Mouse (Mus musculus) intestine, embryonic 16.5 days (tissue): Measurements from ENCODE around the gene Btg2. TPM values are rescaled to one million over a fixed set of nuclear protein-coding genes. Genes with fewer than 3 reads are reported as not detected.

Source experiments
- ATAC-seq: fragments of 200-750 bp; cut with Nextera tagmentation; 2 replicates; pipeline ENCODE4 v1.8.0; 2017; ENCODE audit warnings: moderate TSS enrichment, moderate library complexity
- H3K27ac ChIP-seq: fragments of 300-500 bp; sonication (generic); 2 replicates; pipeline ENCODE4 v1.5.1; 2014; ENCODE audit warnings: mild to moderate bottlenecking, low read length
- H3K27me3 ChIP-seq: fragments of 300-500 bp; sonication (generic); replicated peaks from 2 replicates; pipeline ENCODE4 v1.6.1; 2014; ENCODE audit warnings: low read length, control low read depth, mixed read lengths; ENCODE audit not compliant: control insufficient read depth, insufficient read depth
- H3K36me3 ChIP-seq: fragments of 300-500 bp; sonication (generic); 2 replicates; pipeline ENCODE4 v1.6.1; 2014; ENCODE audit warnings: low read length, control low read depth; ENCODE audit not compliant: control insufficient read depth, insufficient read depth
- H3K4me1 ChIP-seq: fragments of 300-500 bp; sonication (generic); 2 replicates; pipeline ENCODE4 v1.6.1; 2014; ENCODE audit warnings: low read length, control low read depth, mixed read lengths; ENCODE audit not compliant: control insufficient read depth, insufficient read depth
- H3K4me2 ChIP-seq: fragments of 300-500 bp; sonication (generic); 2 replicates; pipeline ENCODE4 v1.6.1; 2014; ENCODE audit warnings: low read depth, low read length, control low read depth
- H3K4me3 ChIP-seq: fragments of 300-500 bp; sonication (generic); 2 replicates; pipeline ENCODE4 v1.5.1; 2014; ENCODE audit warnings: mild to moderate bottlenecking, low read length
- H3K9ac ChIP-seq: fragments of 300-500 bp; sonication (generic); 2 replicates; pipeline ENCODE4 v1.6.1; 2014; ENCODE audit warnings: low read depth, low read length
- H3K9me3 ChIP-seq: fragments of 300-500 bp; sonication (generic); 2 replicates; pipeline ENCODE4 v1.6.1; 2016; ENCODE audit warnings: low read length, control low read depth; ENCODE audit not compliant: control insufficient read depth
- WGBS: fragments of 180-500 bp; shearing (Covaris S2); extraction: QIAGEN DNeasy Blood & Tissue Kit; methylation state at CpG from one replicate; pipeline ENCODE4 v1.1.7; 2014; 5-methylcytosine and 5-hydroxymethylcytosine counted together
- polyA plus RNA-seq: library from polyadenylated mRNA; unstranded; fragments of >200 nt; fragmentation: Nextera tagmentation; extraction: Ambion mirVana; gene quantifications from 2 replicates; pipeline ENCODE4 v1.2.1, GENCODE M21; 2015

The Btg2 gene
- polyA plus RNA-seq, 1 experiment from 2014 or later, result 42.9 TPM

GRCm38 (mm10) chr1:134074184-134074583 lies 4.7 kb downstream of the Btg2 start:
- ATAC-seq, result no peak
- WGBS, result 74% methylated on average over 3 of the region's 3 CpGs
- Histone ChIP-seq H3K9ac (no peak overlapping the region), H3K36me3 (no peaks in the 10 kb centered on the region), H3K27me3 (no peaks in the 10 kb centered on the region), H3K4me2 (no peak overlapping the region), H3K27ac (no peak overlapping the region), H3K9me3 (no peaks in the 10 kb centered on the region), H3K4me1 (peaks cover 54% of the 10 kb centered on the region), H3K4me3 (no peak overlapping the region)

GRCm38 (mm10) chr1:134073658-134074057 lies 5.3 kb downstream of the Btg2 start:
- peaks cover 54% of the 10 kb centered on the region for H3K4me1 ChIP-seq
- no peak overlapping the region for H3K27ac ChIP-seq
- no peak overlapping the region for H3K4me2 ChIP-seq
- no peaks in the 10 kb centered on the region for H3K36me3 ChIP-seq
- H3K9ac ChIP-seq, result no peak overlapping the region
- H3K27me3 ChIP-seq, result no peaks in the 10 kb centered on the region
- 66% methylated on average over 1 of the region's 1 CpGs for WGBS
- H3K4me3 ChIP-seq, result no peak overlapping the region
- ATAC-seq, result no peak
- no peaks in the 10 kb centered on the region for H3K9me3 ChIP-seq

GRCm38 (mm10) chr1:134073061-134073564 lies 5.8 kb downstream of the Btg2 start:
- H3K9me3 ChIP-seq, result no peaks in the 10 kb centered on the region
- no peak; the same call in 1 of the 2 replicates for ATAC-seq
- H3K4me3 ChIP-seq, result no peak overlapping the region
- H3K27me3 ChIP-seq, result no peaks in the 10 kb centered on the region
- H3K9ac ChIP-seq, result no peak overlapping the region
- peaks cover 53% of the 10 kb centered on the region for H3K4me1 ChIP-seq
- no peak overlapping the region for H3K4me2 ChIP-seq
- no peaks in the 10 kb centered on the region for H3K36me3 ChIP-seq
- H3K27ac ChIP-seq, result no peak overlapping the region
- 79% methylated on average over 6 of the region's 6 CpGs for WGBS

GRCm38 (mm10) chr1:134071411-134072018 lies 7.4 kb downstream of the Btg2 start:
- 0 out of 2 replicates have a peak, but pooled peaks have one; percentile 8 for ATAC-seq
- peaks cover 48% of the 10 kb centered on the region for H3K4me1 ChIP-seq
- no peaks in the 10 kb centered on the region for H3K9me3 ChIP-seq
- H3K9ac ChIP-seq, result peak overlapping the region; percentile 15; the same call in 1 of the 2 replicates
- no peak overlapping the region for H3K4me2 ChIP-seq
- no peaks in the 10 kb centered on the region for H3K36me3 ChIP-seq
- WGBS, result 34% methylated on average over 10 of the region's 10 CpGs
- peak overlapping the region; percentile 80 for H3K27ac ChIP-seq
- H3K27me3 ChIP-seq, result no peaks in the 10 kb centered on the region
- H3K4me3 ChIP-seq, result no peak overlapping the region

DNA sequence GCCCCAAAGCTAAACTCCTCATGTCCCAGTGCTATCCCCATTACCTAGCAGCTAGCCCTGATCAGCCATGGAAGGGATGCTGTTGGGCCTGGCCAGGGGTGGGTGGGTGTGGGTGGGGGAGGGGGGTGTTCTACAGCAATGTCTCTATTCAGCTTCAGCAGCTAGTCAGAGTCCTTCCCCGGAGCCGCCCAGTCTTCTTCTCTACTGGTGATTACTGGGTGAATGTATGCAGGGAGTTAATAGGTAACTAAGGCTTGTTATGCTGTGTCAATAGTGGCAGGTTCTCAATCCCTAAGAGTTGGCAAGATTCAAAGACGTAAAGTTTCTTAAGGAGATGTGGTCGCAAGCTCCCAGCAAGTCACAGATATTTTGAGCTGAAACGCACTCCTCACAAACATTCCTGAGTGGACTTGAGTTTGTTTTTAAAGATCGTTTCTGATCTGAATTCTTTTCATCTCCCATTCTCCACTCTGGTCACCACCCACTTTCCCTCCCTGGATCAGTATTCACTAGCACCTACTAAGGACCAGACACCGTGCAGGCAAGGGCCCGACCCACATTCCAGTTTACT lies 8.7 kb downstream of the Btg2 start:
- H3K9me3 ChIP-seq, result no peaks in the 10 kb centered on the region
- peak overlapping the region; percentile 34 for H3K4me2 ChIP-seq
- H3K36me3 ChIP-seq, result no peaks in the 10 kb centered on the region
- no peak overlapping the region for H3K4me3 ChIP-seq
- H3K4me1 ChIP-seq, result peaks cover 50% of the 10 kb centered on the region
- peak overlapping the region; percentile 80 for H3K27ac ChIP-seq
- 43% methylated on average over 8 of the region's 8 CpGs for WGBS
- no peaks in the 10 kb centered on the region for H3K27me3 ChIP-seq
- H3K9ac ChIP-seq, result 0 out of 2 replicates have a peak overlapping the region, but pooled peaks have one; percentile 50
- peak; percentile 69 for ATAC-seq

GRCm38 (mm10) chr1:134067143-134067619 lies 11.7 kb downstream of the Btg2 start:
- no peaks in the 10 kb centered on the region for H3K27me3 ChIP-seq
- no peak overlapping the region for H3K4me2 ChIP-seq
- 6% methylated on average over 8 of the region's 8 CpGs for WGBS

DNA sequence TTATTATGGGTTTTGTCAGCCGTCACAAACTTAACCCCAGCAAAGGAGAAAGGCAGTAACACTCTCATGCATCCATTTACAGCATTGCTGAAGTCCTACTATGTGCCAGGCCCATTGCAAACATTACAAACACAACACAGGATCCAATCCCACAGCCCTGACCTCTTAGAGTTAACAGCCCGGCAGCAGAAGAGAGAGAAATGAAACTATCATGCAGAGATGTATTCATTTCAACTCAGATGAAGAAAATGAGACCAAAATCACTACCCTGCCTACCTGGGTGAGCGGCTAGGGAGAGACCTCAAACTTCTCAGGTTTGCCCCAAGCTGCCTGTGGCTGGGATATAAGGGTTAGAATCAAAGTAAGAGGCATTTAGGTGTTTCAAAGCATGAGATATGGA lies 12.4 kb downstream of the Btg2 start:
- H3K9ac ChIP-seq, result no peak overlapping the region

More at GRCm38 (mm10) chr1:134067143-134067619, 11.7 kb downstream of the Btg2 start:
- ATAC-seq, result peak; percentile 66
- no peaks in the 10 kb centered on the region for H3K36me3 ChIP-seq
- H3K9me3 ChIP-seq, result no peaks in the 10 kb centered on the region
- H3K4me3 ChIP-seq, result no peak overlapping the region
- H3K4me1 ChIP-seq, result peaks cover 71% of the 10 kb centered on the region
- H3K9ac ChIP-seq, result no peak overlapping the region
- H3K27ac ChIP-seq, result peak overlapping the region; percentile 74

DNA sequence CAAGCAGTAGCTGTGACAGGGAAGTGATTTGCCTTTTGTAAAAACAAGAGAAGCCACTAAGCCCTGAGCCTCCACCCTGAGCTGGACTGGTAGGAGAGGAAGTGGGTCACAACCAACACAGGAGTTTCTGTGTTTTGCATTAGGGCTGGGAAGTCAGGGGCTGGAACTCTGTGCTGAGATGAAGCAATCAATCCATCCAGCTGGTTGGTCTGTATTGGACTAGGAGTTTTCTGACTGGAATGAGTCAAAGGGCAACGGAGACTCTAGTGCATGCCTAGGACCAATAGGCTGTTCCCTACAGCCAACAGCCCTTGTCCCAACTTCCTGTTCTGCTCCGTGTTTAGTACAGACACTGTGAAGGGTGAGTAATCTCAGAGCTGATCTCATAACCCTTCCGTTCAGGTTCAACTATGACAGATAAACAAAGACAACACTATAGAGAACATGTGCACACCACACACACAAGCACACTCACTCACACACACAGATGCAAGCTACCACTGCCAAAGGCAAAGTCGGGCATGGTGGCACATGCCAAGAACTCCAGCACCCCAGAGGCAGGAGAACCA lies 13.6 kb downstream of the Btg2 start:
- 44% methylated on average over 4 of the region's 4 CpGs for whole genome bisulfite sequencing
- H3K4me1 ChIP-seq, result peaks cover 71% of the 10 kb centered on the region
- ATAC-seq, result peak; percentile 8; the same call in 1 of the 2 replicates

More for the DNA sequence above, 12.4 kb downstream of the Btg2 start:
- 34% methylated on average over 3 of the region's 3 CpGs for WGBS
- no peaks in the 10 kb centered on the region for H3K27me3 ChIP-seq
- peaks cover 73% of the 10 kb centered on the region for H3K4me1 ChIP-seq
- H3K4me3 ChIP-seq, result no peak overlapping the region
- H3K9me3 ChIP-seq, result no peaks in the 10 kb centered on the region
- H3K27ac ChIP-seq, result peak overlapping the region; percentile 74
- ATAC-seq, result no peak
- no peak overlapping the region for H3K4me2 ChIP-seq
- H3K36me3 ChIP-seq, result no peaks in the 10 kb centered on the region

DNA sequence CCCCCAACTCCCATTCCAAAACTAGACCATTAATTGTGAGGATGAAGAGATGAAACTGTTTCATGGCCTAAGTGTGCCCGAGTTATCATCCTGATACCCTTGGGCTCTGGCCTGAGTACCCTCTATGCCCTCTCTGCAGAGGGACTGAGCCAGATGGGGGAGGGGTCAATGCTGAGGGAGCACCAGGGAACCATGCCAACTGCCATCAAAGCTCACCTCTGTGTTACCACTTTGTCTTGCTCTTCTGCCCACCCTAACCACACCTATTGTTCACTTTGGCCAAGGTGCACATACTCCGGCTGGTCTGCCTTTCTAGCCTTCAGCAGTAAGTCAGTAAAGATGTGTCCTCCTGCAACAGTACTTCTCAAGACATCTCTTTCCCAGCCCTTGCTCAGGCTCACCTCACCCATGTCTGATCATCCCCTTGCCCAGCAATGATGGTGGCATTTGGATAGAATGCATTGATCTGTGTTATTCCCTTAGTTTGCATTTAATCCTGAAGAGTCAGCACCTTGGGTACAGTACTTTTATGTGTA lies 14.6 kb downstream of the Btg2 start:
- Histone ChIP-seq H3K9me3 (no peaks in the 10 kb centered on the region), H3K9ac (no peak overlapping the region), H3K36me3 (no peaks in the 10 kb centered on the region), H3K4me1 (peaks cover 72% of the 10 kb centered on the region), H3K4me3 (no peak overlapping the region), H3K27ac (peak overlapping the region; percentile 92), H3K27me3 (no peaks in the 10 kb centered on the region), H3K4me2 (no peak overlapping the region)
- no peak for ATAC-seq
- WGBS, result 84% methylated on average over 2 of the region's 2 CpGs

More for the DNA sequence above, 13.6 kb downstream of the Btg2 start:
- Histone ChIP-seq H3K4me3 (no peak overlapping the region), H3K36me3 (no peaks in the 10 kb centered on the region), H3K9ac (no peak overlapping the region), H3K27ac (peak overlapping the region; percentile 92), H3K9me3 (no peaks in the 10 kb centered on the region), H3K27me3 (no peaks in the 10 kb centered on the region), H3K4me2 (no peak overlapping the region)
